Mouse (Mus musculus) CD8-positive naive resting alpha-beta T cell, adult 2 months (primary cell): ENCODE measurements at regions not wholly inside any gene's neighbourhood (a gene's known extent, or its start where the extent isn't known, plus 50 kb on each side); places are given as distances from the start of the nearest gene placed in this dataset.

ENCODE experiments used
- DNase-seq, 2 experiments: peaks; one replicate each; pipeline ENCODE4 v3.0.0; 2022; ENCODE audit warnings: low read depth in 2 of 2, low spot score in 2 of 2

- DNase-seq: no peak
These were observed 100.2 kb upstream of the Pgrmc2 start for GRCm38 (mm10) chr3:41182900-41183595.

GRCm38 (mm10) chr3:41182036-41182899, 99.4 kb upstream of the Pgrmc2 start:
- DNase-seq: peak; percentile 46 to 51

- no peak for DNase-seq
These were observed 98.6 kb upstream of the Pgrmc2 start for GRCm38 (mm10) chr3:41181438-41181837.

- DNase-seq: no peak
These were observed 98.1 kb upstream of the Pgrmc2 start for GRCm38 (mm10) chr3:41180911-41181310.

GRCm38 (mm10) chr3:41179037-41179880, 96.4 kb upstream of the Pgrmc2 start:
- no peak for DNase-seq

GRCm38 (mm10) chr3:41177124-41177523, 94.3 kb upstream of the Pgrmc2 start:
- no peak for DNase-seq

GRCm38 (mm10) chr3:41175356-41175755, 92.5 kb upstream of the Pgrmc2 start:
- no peak for DNase-seq

GRCm38 (mm10) chr3:41173561-41173960, 90.7 kb upstream of the Pgrmc2 start:
- DNase-seq: no peak

- no peak for DNase-seq
These were observed 89.7 kb upstream of the Pgrmc2 start for GRCm38 (mm10) chr3:41172306-41173215.

- no peak for DNase-seq
These were observed 88.9 kb upstream of the Pgrmc2 start for GRCm38 (mm10) chr3:41171772-41172171.

GRCm38 (mm10) chr3:41171310-41171709, 88.5 kb upstream of the Pgrmc2 start:
- DNase-seq: no peak

- no peak for DNase-seq
These were observed 87.7 kb upstream of the Pgrmc2 start for GRCm38 (mm10) chr3:41170566-41170965.

GRCm38 (mm10) chr3:41169430-41169829, 86.6 kb upstream of the Pgrmc2 start:
- no peak for DNase-seq

- no peak for DNase-seq
These were observed 85.5 kb upstream of the Pgrmc2 start for GRCm38 (mm10) chr3:41168181-41168967.

- no peak for DNase-seq
These were observed 84.6 kb upstream of the Pgrmc2 start for GRCm38 (mm10) chr3:41167476-41167875.

- DNase-seq: no peak
These were observed 81.9 kb upstream of the Pgrmc2 start for GRCm38 (mm10) chr3:41164736-41165135.

- no peak for DNase-seq
These were observed 80.9 kb upstream of the Pgrmc2 start for GRCm38 (mm10) chr3:41163767-41164166.

- no peak for DNase-seq
These were observed 79.7 kb upstream of the Pgrmc2 start for GRCm38 (mm10) chr3:41162514-41162913.

GRCm38 (mm10) chr3:41160648-41161047, 77.8 kb upstream of the Pgrmc2 start:
- DNase-seq: no peak
